Mouse (Mus musculus): Measurements from ENCODE around the gene Gfod1. TPM values are rescaled to one million over a fixed set of nuclear protein-coding genes. Genes with fewer than 3 reads are reported as not detected.

Gene Gfod1
- total RNA-seq, 2 experiments from 2014 or later = 58.3 to 59.2 TPM

DNA sequence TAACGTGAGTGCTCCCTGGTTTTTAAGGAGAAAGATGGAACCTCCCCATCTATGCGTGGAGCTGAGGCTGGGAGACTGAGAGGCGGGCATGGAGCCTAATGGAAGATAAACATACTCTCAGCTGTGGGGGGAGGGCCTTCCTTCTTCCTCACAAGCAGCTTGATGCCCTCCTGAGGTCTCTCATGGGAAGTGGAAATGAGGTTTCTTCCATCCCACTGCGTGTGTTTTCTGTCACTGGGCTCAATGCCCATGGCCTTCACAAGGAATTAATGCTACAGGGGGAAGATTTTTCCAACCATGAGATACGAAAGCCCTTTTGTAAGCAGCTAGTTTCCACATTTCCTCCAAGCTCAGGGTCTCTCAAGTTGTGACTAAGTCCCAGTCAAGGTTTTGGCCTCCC lies 100.3 kb downstream of the Gfod1 start:
- DNase-seq (ENCODE audit: low spot score in 2 of 2) = no peak

DNA sequence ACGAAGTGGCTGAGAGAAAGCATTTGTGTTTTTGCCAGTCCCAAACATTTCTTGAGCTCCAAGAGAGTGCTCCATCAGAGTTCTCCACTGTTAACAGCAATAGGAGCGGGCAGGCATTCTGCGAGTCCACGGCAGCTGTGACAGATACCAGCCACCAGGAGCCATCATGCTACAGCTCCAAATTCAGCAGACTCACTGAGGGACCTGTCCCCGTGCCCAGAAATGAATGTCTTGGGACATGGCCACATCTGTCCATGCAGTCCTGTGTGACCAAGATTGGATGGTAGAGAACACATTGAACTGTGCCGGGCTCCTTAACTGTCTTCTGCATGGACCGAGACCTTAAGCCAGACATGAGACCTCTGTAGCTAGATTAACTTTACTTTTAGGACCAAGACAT lies 100.7 kb downstream of the Gfod1 start:
- no peak for DNase-seq (ENCODE audit: low spot score in 2 of 2)

DNA sequence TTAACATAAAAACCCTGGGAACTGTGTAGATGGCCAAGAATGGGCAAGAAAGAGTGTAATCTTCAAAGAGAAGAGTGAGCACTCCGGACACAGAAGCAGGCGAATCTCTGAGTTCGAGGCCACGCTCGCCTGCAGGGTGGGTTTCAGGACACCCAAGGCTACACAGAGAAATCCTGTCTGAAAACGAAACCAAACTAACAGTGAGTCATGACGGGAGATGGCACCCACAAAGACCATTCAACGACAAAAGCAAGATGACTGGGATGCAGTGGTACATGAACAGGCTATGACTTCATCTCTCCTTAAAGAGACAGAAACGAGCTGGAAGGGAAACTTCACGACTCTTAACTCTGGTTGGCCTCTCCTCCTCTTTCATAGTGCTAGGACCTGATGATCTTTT lies 101.6 kb downstream of the Gfod1 start:
- DNase-seq (ENCODE audit: low spot score in 2 of 2) = no peak

DNA sequence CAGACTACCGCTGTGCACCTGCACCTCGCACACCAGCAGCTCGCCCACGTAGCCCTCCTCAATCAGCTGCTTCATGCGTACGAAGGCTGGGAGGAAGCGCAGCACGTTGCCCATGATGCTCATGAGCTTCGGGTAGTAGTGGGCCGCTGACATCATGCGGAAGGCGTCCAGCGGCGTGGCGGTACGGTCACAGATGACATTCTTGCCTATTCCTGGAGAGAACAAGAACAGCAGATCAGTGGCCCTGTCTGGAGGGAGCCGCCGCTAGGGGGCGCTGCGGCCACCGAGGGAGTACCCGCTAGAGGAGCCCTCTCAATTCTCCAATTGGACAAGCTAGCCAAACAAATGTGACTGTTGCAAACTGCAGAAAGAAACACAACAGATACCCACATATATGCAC lies 102.9 kb downstream of the Gfod1 start:
- DNase-seq (ENCODE audit: low spot score in 2 of 2) = no peak

DNA sequence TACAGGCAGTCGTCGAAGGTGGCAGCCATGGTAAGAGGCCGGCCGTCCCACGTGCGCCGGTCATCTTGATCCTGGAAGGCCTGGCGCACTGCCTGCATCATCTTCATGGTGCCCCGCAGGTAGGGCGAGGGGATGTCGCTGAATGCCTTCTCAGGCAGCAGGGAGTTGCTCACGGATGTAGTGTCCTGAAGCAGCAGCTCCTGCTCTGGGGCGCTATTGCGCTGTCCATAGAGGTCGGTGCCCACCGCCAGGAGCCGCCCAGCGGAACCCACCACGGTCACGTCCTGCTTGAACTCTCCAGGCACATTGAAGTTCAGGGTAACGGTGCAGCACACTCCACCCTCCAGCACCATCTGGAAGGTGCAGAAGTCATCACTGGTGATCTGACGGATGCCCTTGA lies 103.5 kb downstream of the Gfod1 start:
- DNase-seq (ENCODE audit: low spot score in 2 of 2) = no peak

DNA sequence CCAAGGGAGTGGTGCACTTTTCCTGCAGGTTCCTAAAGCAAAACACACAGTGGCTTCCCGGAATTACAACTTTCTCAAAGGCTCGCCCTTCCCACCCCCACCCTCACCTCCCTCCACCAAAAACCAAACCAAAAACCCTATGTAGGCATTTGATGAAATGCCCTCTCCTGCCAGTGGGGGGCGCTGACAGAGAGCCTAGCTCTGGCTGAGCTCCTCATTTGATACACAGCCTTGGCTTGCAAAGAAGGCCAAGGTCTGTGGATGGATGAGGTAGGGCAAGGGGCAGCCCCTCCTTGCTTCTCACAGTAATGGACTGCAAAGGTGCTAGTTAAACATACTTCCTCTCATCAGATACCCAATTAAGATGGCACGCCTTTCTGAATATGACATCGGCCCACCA lies 104.2 kb downstream of the Gfod1 start:
- DNase-seq (ENCODE audit: low spot score in 2 of 2) = no peak

DNA sequence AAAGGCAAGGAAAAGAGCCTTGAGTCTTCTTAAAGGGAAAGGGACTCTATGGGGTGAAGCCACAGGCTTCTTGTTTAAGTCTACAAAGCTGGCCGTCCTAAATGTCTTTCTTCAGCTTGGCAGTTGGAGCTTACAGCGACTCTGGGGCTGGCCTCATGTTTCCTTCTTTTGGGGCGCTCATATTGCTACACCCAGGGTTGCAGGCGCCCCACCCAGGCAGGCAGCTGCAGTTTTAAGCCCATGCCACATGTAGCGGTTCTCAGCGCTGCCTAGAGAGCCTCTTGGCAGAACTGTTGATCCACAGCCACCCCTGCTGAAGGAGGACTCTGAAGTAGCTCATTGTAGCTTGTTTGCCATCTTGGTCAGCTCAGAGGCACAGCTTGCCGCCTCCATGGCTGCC lies 104.7 kb downstream of the Gfod1 start:
- DNase-seq (ENCODE audit: low spot score in 2 of 2) = no peak

DNA sequence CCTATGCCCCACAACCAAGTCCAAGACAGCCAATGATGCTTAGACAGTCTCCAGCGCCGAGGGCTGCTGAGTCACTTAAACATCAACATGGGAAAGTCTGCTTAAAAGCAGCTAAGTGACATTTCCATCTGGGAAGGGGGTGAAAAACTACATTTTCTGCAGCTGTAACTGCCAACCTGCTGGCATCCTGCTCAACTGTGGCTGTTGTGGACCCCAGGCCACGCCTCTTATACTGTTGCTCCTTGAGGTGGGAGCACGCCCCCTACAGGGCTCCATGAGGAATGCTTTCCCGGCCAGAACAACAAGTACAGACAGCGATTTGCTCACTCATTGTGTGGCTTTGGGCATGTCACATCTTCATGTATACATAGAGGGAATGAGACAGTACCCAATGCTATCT lies 106.8 kb downstream of the Gfod1 start:
- DNase-seq (ENCODE audit: low spot score in 2 of 2) = no peak

DNA sequence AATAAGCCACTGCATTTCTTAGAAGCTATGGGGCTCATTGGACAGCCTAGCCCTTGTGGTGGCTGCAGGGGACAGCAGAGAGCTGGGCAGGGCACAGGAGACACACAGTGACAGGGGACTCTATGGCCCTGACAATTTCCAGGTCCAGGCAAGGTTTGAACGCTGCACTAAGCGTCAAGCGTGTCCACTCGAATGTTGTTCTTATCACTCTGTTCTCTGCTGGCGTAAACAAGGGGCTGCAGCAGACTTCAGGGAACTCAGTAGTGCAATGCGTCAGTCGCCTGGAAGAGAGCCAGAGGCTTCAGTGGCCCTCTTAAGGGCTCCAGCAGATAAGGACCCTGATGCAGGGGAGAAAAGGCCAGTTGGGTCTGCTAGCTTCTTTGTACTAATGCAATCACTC lies 108.0 kb downstream of the Gfod1 start:
- no peak for DNase-seq (ENCODE audit: low spot score in 2 of 2)

DNA sequence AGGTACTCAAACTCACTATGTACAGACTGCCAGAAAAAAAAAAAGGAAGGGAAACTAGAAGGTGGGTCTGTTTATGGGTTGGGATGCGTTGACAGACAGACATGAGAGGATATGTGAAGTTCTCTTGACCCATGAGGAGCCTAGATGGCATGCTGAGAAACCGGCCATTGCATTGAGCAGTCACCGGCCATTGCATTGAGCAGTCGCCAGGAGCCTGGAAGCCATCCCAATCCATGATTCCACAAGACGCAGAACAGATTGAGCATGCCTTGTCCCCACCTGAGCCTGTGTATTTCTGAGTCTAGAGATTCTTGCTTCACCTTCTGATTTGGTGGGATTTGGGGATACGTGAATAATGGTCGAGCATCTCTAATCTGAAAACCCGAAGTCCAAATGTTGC lies 110.0 kb downstream of the Gfod1 start:
- DNase-seq (ENCODE audit: low spot score in 2 of 2) = no peak

DNA sequence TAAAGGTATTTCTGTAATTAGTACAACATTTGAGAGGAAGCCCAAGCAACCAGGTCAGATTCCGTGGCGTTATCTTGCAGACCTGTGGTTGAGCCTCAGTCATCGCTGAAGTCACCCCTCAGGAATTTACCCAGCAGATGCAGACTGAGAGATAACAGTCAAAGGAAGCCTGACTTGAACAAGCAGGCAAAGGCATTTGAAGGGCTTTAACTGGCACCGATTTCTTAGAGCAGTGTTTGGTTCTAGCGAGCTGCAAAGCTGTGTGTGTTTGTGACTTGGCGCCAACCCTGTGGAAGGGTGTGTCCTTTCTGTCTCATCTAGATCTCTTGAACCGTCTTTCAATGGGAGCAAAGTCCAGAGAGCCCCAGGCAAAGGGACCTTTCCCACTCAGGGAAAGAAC lies 110.7 kb downstream of the Gfod1 start:
- DNase-seq (ENCODE audit: low spot score in 2 of 2) = no peak

DNA sequence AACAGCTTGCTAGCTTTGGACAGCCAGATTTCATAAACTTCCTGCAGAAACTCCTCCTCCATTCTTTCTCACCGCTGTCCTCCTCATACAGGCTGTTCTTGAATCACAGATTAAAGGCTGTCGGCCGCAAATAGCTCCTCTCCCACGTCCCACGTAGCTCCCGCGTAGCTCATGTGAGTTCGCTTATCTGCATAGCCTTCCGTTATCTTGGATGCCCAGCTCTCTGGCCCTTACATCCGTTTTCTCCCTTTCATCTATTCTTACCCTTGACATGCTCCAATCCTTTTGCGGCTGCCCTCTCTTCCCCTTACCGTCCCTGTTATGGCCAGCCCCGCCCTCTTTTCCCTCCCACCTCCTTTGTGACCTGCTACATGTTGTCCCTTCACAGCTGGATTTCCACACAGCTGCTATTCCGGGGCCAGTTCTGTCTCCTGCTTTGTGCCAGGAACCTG lies 112.2 kb downstream of the Gfod1 start:
- DNase-seq (ENCODE audit: low spot score in 2 of 2) = peak in 1 of 2 experiments; percentile 47

DNA sequence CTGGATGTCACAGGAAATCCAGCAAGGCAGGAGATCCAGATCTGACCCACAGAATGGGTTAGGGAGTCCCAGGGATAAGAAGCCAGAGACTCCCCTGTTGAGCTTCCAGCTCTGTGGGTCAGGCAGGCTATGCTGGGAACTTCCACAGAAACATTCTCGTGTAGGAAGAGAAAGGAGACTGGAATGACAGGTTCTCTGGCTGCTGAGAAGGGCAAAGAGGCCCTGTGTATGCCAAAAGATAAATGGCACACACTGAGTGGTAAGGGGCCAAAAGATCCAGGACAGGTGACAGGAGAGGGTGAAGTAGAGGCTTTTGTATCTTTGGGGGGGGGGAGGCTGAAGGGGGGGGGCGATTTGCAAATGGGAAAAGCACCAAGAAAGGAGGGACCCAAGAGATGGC lies 112.7 kb downstream of the Gfod1 start:
- DNase-seq (ENCODE audit: low spot score in 2 of 2) = no peak

DNA sequence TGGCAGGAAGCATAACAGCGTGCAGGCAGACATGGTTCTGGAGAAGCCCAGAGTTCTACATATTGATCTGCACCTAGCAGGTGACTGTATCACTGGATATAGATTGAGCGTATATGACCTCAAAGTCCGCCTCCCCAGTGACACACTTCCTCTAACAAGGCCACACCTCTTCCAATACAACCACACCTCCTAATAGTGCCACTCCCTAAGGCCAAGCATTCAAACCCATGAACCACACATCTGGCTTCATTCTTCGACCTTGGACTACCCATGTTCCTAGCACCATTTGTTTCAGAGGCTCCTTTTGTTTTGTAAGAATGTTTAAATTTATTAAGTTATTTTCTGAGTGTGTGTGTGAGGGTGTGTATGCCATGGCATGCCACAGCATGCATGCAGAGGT lies 116.2 kb downstream of the Gfod1 start:
- no peak for DNase-seq (ENCODE audit: low spot score in 2 of 2)

DNA sequence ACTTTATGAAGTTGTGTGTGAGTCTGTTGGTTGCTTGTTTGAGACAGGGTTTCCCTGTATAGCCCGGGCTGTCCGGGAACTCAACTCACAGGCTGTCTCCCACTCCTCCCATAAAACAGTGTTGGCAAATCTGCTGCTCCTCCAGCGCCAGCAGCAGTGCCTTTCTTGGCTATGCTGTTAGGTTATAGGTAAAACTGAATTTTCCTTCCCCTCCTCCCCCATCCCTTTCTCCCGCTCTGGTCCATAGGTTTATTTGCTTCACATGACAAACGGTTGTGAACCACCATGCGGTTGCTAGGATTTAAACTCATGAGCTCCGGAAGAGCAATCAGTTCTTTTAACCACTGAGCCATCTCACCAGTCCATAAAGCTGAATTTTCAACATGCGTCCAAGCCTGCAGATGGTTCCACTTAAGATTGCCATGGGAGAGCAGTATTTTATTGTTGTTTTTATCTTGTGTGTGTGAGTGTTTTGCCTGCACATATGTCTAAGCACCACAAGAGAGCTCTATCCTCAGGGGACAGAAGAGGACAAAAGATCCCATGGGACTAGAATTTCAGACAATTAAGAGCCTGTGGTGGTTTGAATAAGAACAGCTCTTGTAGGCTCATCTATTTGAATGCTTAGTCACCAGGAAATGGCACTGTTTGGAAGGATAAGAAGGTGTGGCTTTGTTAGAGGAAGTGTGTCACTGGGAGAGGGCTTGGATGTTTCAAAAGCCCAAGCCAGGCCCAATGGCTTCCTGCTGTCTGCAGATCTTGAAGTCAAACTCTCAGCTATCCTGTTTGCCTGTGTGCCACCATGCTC lies 120.5 kb downstream of the Gfod1 start:
- no peak for DNase-seq (ENCODE audit: low spot score in 2 of 2)

DNA sequence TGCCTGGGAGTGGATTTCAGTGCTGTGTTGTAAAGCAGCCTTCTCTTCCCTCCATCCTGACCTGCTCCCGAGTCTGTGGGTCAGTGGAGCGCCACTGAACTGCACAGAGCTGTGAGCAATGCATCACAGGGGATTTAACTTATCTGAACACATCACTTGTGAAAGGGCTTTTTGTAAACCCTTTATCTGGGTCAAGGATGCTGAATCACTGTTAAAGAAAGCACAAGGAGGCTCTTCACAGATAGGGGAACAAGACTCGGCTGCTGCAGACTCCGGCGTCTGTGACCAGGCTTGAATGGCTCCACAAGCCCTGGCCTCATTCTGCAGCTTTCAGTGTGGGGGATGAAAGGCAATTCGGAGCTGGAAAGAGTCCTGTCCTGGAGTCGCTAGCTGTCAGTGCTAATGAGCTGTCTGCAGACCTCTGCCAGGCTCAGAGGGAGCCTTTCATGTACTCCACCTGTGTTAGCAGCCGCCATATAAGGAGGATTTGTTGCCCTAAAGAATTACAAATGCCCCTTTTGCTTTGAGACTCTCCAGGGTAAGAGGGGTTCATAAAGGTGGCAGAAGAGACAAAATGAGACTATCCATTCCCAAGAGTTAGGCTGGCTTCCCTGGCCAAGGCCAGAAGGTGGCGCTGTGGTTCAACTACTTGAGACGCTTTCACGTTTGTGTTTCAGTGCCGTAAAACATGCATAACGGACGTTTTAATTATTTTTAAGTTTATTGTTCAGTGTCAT lies 121.3 kb downstream of the Gfod1 start:
- DNase-seq (ENCODE audit: low spot score in 2 of 2) = peak; percentile 87 to 92

DNA sequence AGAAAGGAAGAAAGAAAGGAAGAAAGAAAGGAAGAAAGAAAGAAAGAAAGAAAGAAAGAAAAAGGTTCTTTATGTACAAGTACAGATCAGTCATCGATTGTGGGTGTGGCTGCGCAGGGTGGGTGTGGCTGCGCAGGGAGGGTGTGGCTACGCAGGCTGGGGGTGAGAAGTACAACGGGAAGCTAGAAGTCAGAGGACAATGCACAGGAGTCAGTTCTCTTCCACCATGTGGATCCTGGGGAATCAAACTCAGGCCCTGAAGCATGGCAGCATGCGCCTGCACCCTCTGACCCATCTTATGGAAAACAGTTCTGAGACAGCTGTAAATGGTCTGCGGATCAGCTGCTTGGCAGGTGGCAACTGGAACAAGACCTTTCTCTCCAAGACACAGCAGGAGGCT lies 122.9 kb downstream of the Gfod1 start:
- no peak for DNase-seq (ENCODE audit: low spot score in 2 of 2)

DNA sequence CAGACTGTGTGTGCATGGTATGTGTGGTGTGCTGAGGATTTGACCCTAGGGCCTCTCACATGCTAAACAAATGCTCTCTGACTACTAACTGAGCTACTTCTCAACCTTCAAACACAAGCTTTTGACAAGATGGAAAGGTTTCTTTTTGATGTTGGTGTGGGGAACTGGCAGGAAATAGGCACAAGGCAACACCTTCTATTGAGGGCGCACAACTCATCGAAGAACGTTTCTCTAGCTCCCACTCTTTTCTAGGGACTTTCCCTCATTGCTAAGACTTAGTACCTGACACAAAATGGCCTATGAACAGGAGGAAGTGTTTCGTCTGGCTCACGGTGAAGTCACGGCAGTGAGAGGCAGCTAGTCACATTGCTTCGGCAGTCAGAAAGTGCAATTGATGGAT lies 126.7 kb downstream of the Gfod1 start:
- no peak for DNase-seq (ENCODE audit: low spot score in 2 of 2)

DNA sequence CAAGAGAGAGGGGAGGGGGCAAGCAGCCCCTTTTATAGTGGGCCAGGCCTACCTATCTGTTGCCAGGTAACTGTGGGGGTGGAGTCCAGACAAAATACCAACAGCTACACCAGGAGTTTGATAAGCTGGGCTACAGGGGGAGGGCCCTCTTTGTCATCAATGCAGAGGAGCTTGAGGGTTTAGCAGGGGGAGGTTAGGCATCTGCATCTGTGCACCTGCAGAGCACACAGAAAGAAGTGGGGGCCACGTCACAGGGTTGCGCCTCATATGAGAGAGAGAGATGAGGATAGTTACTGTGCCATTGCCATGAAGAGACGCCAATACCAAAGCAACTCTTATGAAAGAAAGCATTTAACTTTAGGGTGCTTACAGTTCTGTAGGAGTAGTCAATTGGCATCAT lies 127.3 kb downstream of the Gfod1 start:
- no peak for DNase-seq (ENCODE audit: low spot score in 2 of 2)

DNA sequence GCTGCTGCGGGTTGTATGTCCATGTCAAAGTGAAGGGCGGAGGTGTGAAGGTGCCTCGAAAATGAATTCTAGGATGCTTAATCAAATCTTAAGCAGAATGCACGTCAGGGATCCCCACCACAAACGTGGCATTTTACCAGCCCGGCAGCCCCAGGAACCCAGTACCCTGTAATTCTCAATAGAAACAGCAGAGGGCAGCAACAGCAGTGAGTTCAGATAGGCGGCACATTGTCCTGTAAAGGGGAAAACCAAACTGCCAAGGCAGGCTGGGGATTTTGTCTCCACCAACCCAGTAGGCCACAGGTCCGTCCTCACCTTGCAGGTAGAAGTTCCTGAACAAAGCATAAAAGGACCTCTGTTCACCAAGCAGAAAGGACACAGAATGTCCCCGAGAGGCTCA lies 130.7 kb downstream of the Gfod1 start:
- peak; percentile 86 to 87 for DNase-seq (ENCODE audit: low spot score in 2 of 2)

DNA sequence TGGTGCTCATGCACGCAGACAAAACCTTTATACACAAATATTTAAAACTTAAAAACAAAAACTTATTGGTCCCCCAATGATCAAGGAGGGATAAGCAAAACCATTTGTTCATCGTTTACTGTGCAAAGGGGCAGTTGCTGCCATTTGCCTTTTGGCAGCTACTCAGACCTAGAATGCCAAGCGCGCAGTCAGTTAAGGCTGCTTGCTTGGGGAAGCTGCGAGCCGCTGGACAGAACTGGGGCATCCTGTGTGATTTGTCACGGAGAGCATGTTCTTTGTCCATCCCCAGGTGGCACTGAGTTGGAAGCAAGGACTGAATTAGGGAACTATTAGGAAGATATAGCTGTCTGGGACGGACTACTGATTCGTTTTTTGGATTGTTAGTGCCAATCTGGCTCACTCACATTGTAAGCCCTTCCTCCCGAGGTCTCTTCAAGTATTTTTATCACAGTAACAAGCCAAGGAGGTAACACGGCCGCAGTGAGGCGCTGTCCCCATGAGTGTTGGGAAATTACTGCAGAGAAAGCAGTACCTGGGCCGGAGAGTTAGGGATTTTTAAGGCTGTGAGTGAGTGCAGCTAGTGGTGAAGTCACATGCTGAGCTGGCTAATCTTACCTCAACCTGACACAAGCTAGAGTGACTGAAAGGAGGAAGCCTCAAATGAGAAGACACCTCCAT lies 131.8 kb downstream of the Gfod1 start:
- DNase-seq (ENCODE audit: low spot score in 2 of 2) = peak in 1 of 2 experiments; percentile 33
